Mouse (Mus musculus) thymus, postnatal 14 days (tissue): ENCODE data around the gene Ywhah.

Source experiments
- DNase-seq: peaks from one replicate; pipeline ENCODE4 v3.0.0; 2021

The Ywhah gene

DNA sequence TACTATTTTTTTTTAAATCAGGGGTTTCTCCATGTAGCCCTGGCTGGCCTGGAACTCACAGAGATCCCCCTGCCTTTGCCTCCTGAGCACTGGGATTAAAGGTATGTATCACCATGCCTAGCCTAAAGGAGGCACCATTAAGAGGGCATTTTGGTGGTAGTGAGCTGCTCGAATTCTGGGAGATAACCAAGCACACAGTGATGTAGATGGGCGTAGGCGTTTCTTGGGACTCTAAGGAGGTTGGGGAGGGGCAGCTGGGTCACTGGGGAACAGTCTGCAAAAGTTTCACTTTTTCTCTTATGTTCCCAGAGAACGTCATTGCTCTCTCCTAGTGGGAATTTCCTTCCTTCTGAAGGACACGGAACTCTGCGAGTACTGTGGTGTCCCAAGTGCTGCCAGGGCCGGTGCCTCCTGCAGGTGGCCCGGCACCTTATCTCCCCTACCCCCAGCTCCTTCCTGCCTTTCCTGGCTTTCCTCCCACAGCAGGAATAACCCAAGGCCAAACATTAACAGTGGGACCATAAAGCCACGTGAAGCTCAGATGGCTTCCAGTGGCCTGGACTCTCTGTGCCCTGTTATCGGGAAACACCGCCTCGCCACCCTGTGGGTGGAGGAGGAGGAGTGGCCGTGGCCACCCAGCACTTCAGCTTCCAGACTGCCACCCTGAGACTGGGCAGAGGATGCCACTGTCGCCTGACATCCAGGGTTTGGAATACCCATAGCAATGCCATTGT lies 34.4 kb downstream of the Ywhah start:
- no peak for DNase-seq

DNA sequence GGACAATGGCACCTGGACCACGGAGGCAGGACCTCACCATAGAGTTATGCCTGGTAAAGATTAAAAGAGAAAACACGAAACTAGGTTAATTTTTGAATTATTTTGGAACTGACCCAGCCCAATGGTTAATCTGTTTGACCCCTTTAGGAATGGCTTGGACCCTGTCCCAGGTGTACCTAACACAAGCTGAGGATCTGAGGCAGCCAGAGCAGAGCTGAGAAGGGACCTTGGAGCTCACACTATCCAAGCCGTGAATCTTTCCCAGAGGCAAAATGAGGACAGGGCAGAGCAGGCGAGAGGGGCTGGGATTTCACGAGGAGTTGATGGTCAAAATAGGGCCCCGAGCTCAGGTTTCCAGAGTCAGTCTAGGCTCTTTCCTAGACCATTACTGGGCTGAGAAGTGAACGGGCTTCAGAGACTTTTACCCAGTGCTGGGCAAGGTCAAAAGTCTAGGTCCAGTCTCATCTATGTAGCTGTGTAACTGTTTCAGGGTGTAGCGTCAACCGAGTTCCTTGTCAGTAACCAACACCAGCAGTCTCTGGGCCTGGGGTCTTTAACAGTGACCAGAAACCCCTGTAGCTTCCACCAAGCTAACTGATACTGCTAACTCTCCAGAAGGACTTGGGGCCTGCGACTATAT lies 37.6 kb downstream of the Ywhah start:
- DNase-seq: no peak

DNA sequence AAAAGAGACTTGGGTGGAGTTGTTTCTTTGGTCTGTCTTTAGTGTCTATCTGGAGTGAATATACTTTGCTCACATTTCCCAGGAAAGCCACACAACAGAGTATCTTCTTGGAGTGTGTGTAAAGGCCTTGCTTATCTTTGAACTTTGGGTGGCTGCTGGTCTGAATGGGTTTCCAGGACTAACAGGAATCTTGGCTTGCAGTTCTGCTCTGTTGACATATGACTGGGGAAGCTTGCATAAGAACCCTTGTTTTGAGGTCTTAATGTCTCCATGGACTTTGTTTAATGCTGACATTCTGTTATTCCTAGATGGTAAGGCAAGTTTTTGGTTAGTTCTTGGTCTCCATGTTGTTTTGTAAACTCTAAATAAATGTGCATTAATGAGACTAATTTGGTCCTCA lies 51.5 kb downstream of the Ywhah start:
- DNase-seq: no peak

DNA sequence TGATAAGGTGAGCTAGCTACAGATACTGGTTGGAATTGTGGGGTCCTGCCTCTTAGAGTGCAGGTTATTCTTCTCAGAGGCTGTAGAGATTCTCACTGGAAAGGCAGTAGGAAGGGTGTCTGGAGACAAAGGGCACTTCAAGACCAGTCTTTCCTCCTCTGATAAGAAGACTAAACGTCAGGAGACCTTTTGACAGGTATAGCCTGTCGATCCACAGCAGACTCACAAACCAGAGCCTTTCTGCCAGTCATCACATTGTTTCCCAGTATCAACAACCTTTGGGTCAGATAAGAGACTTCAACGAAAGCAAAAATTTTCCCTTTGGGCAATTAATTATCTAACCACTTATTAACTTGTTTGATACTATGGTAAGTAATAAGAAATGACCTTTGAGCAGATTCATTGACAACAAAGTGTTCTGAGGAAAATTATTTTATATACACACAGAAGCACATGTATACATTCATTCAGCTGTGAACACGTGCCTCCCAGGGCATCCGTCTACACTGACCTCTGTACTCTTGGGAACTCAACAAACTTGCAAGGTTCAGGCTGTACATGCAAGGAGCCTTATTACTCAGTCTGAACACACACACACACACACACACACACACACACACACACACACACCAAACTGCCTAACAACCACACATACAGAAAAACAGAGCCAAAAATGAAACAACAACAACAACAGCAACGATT lies 58.0 kb downstream of the Ywhah start:
- DNase-seq: no peak
